Mouse (Mus musculus) brain, embryonic 14.5 days (tissue): ENCODE results near the gene Mecr.

Experiments used
- CTCF ChIP-seq: fragments of 200-500 bp; IDR thresholded peaks from 2 replicates; pipeline ENCODE4 v1.5.1; 2012; ENCODE audit warnings: inconsistent platforms, mild to moderate bottlenecking, moderate library complexity, borderline replicate concordance; ENCODE audit not compliant: insufficient read depth, insufficient read length; ENCODE audit errors: extremely low read depth
- POLR2A ChIP-seq: fragments of 200-500 bp; IDR thresholded peaks from 2 replicates; pipeline ENCODE4 v1.6.1; 2012; ENCODE audit warnings: mild to moderate bottlenecking, inconsistent platforms, borderline replicate concordance; ENCODE audit not compliant: poor library complexity, insufficient read depth, insufficient read length, severe bottlenecking; ENCODE audit errors: extremely low read depth

DNA sequence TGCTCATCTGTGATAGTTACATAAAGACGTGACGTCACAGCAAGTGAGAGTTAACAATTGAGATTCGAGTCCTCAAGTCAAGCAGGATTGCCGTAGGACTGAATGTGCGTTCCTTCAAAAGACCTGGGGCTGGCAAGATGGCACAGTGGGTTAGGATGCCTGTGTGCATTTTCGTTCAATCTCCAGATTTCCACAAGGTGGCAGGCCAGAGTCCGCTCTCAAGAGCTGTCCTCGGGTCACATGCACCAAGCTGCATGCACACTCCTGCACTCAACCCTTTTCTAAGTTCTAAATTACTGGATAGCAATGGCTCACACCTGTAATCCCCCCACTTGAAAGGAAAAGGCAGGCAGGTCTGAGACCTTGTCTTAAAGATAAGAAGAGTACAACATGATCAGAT is 61.2 kb downstream of the Mecr start:
- peak; percentile 70 for TF ChIP-seq CTCF
- no peak for TF ChIP-seq POLR2A
